Mouse (Mus musculus) liver, postnatal 0 days (tissue): ENCODE results near the gene Dnmt3l. TPM values are rescaled to one million over a fixed set of nuclear protein-coding genes. Genes with fewer than 3 reads are reported as not detected.

Experiments
- ATAC-seq: fragments of 200-750 bp; cut with Nextera tagmentation; 2 replicates; pipeline ENCODE4 v1.8.0; 2017; ENCODE audit warnings: mild to moderate bottlenecking, moderate library complexity
- DNase-seq: peaks from one replicate; pipeline ENCODE4 v3.0.0-alpha.2; 2016
- H3K27ac ChIP-seq: fragments of 300-500 bp; sonication (generic); 2 replicates; pipeline ENCODE4 v1.5.1; 2014; ENCODE audit warnings: antibody characterized with exemption, moderate library complexity, mild to moderate bottlenecking, low read depth
- H3K27me3 ChIP-seq: fragments of 300-500 bp; sonication (generic); 2 replicates; pipeline ENCODE4 v1.6.1; 2014; ENCODE audit warnings: low read length, control low read depth, mixed read lengths; ENCODE audit not compliant: insufficient read depth
- H3K36me3 ChIP-seq: fragments of 300-500 bp; sonication (generic); replicated peaks from 2 replicates; pipeline ENCODE4 v1.6.1; 2014; ENCODE audit warnings: mild to moderate bottlenecking, control low read depth, low read length, moderate library complexity, mixed read lengths; ENCODE audit not compliant: insufficient read depth
- H3K4me1 ChIP-seq: fragments of 300-500 bp; sonication (generic); 2 replicates; pipeline ENCODE4 v1.6.1; 2014; ENCODE audit warnings: antibody characterized with exemption, mild to moderate bottlenecking, control low read depth; ENCODE audit not compliant: insufficient read depth
- H3K4me2 ChIP-seq: fragments of 300-500 bp; sonication (generic); 2 replicates; pipeline ENCODE4 v1.6.1; 2014; ENCODE audit warnings: low read depth, mild to moderate bottlenecking, low read length, moderate library complexity, mixed read lengths
- H3K4me3 ChIP-seq: fragments of 300-500 bp; sonication (generic); 2 replicates; pipeline ENCODE4 v1.5.1; 2014; ENCODE audit warnings: low read depth, low read length
- H3K9ac ChIP-seq: fragments of 300-500 bp; sonication (generic); replicated peaks from 2 replicates; pipeline ENCODE4 v1.6.1; 2014; ENCODE audit warnings: mild to moderate bottlenecking, moderate library complexity
- H3K9me3 ChIP-seq: fragments of 300-500 bp; sonication (generic); 2 replicates; pipeline ENCODE4 v1.6.1; 2016; ENCODE audit warnings: mild to moderate bottlenecking, control low read depth, low read length, mixed read lengths
- CTCF ChIP-seq: sonication (generic); IDR thresholded peaks from 2 replicates; pipeline ENCODE4 v1.5.1; 2016; ENCODE audit warnings: antibody characterized with exemption, low read depth
- EP300 ChIP-seq: IDR thresholded peaks from 2 replicates; pipeline ENCODE4 v1.6.1; 2016; ENCODE audit warnings: antibody characterized with exemption, low read depth, mild to moderate bottlenecking
- WGBS: fragments of 180-500 bp; shearing (Covaris S2); extraction: QIAGEN DNeasy Blood & Tissue Kit; methylation state at CpG from one replicate; pipeline ENCODE4 v1.1.7; 2014; ENCODE audit not compliant: insufficient replicate concordance; 5-methylcytosine and 5-hydroxymethylcytosine counted together
- polyA plus RNA-seq: library from polyadenylated mRNA; unstranded; fragments of >200 nt; fragmentation: Nextera tagmentation; extraction: Ambion mirVana; gene quantifications from 2 replicates; pipeline ENCODE4 v1.2.1, GENCODE M21; 2015

Dnmt3l gene
- polyA plus RNA-seq, 1 experiment from 2014 or later = not detected

GRCm38 (mm10) chr10:78084073-78084472 lies 42.3 kb downstream of the Dnmt3l start:
- H3K4me3 ChIP-seq = no peak overlapping the region
- H3K4me2 ChIP-seq = no peak overlapping the region
- WGBS = 29% methylated on average over 1 of the region's 1 CpGs
- H3K27ac ChIP-seq = no peak overlapping the region
- 0 out of 2 replicates have a peak, but pooled peaks cover 2% of the 10 kb centered on the region for H3K4me1 ChIP-seq
- H3K27me3 ChIP-seq = no peaks in the 10 kb centered on the region
- DNase-seq = no peak
- no peaks in the 10 kb centered on the region for H3K36me3 ChIP-seq
- no peaks in the 10 kb centered on the region for H3K9me3 ChIP-seq
- ATAC-seq = no peak
- H3K9ac ChIP-seq = no peak overlapping the region
- no peak for TF ChIP-seq CTCF
- TF ChIP-seq EP300 = no peak

- 77% methylated on average over 6 of the region's 6 CpGs for WGBS
- H3K27ac ChIP-seq = no peak overlapping the region
- no peak for TF ChIP-seq EP300
- DNase-seq = no peak
- no peak overlapping the region for H3K9ac ChIP-seq
- H3K27me3 ChIP-seq = no peaks in the 10 kb centered on the region
- 0 out of 2 replicates have a peak, but pooled peaks cover 2% of the 10 kb centered on the region for H3K4me1 ChIP-seq
- no peak for ATAC-seq
- H3K36me3 ChIP-seq = no peaks in the 10 kb centered on the region
- no peak overlapping the region for H3K4me2 ChIP-seq
- no peak overlapping the region for H3K4me3 ChIP-seq
- H3K9me3 ChIP-seq = no peaks in the 10 kb centered on the region
Observed at GRCm38 (mm10) chr10:78085711-78086110, 44.0 kb downstream of the Dnmt3l start.

- Histone ChIP-seq H3K4me2 (no peak overlapping the region), H3K9ac (no peak overlapping the region), H3K27me3 (no peaks in the 10 kb centered on the region), H3K27ac (0 out of 2 replicates have a peak overlapping the region, but pooled peaks have one; percentile 24), H3K36me3 (no peaks in the 10 kb centered on the region), H3K4me3 (no peak overlapping the region), H3K4me1 (0 out of 2 replicates have a peak, but pooled peaks cover 2% of the 10 kb centered on the region), H3K9me3 (no peaks in the 10 kb centered on the region)
- TF ChIP-seq CTCF (no peak), EP300 (peak; percentile 27; the same call in 1 of the 2 replicates)
- WGBS = 32% methylated on average over 10 of the region's 10 CpGs
- ATAC-seq (peak; percentile 42), DNase-seq (no peak)
Observed at GRCm38 (mm10) chr10:78086444-78087061, 44.8 kb downstream of the Dnmt3l start.

- WGBS = 32% methylated on average over 6 of the region's 6 CpGs
- H3K4me3 ChIP-seq = no peak overlapping the region
- ATAC-seq (peak; percentile 67), DNase-seq (peak; percentile 46)
- H3K9ac ChIP-seq = no peak overlapping the region
- H3K36me3 ChIP-seq = no peaks in the 10 kb centered on the region
- no peaks in the 10 kb centered on the region for H3K9me3 ChIP-seq
- 0 out of 2 replicates have a peak overlapping the region, but pooled peaks have one; percentile 24 for H3K27ac ChIP-seq
- H3K4me2 ChIP-seq = no peak overlapping the region
- no peaks in the 10 kb centered on the region for H3K27me3 ChIP-seq
- 0 out of 2 replicates have a peak, but pooled peaks cover 2% of the 10 kb centered on the region for H3K4me1 ChIP-seq
- TF ChIP-seq EP300 = 0 out of 2 replicates have a peak, but pooled peaks have one; percentile 4
- TF ChIP-seq CTCF = no peak
Observed at GRCm38 (mm10) chr10:78087101-78087511, 45.4 kb downstream of the Dnmt3l start.

- no peak for DNase-seq
- Histone ChIP-seq H3K27me3 (no peaks in the 10 kb centered on the region), H3K9ac (no peak overlapping the region), H3K4me1 (0 out of 2 replicates have a peak, but pooled peaks cover 2% of the 10 kb centered on the region), H3K36me3 (no peaks in the 10 kb centered on the region), H3K9me3 (no peaks in the 10 kb centered on the region), H3K4me2 (no peak overlapping the region), H3K4me3 (no peak overlapping the region), H3K27ac (no peak overlapping the region)
- ATAC-seq = no peak
- WGBS = 42% methylated on average over 6 of the region's 6 CpGs
- no peak for TF ChIP-seq CTCF
- no peak for TF ChIP-seq EP300
Observed at GRCm38 (mm10) chr10:78090246-78090645, 48.5 kb downstream of the Dnmt3l start.

- Histone ChIP-seq H3K4me1 (0 out of 2 replicates have a peak, but pooled peaks cover 2% of the 10 kb centered on the region), H3K4me2 (no peak overlapping the region), H3K4me3 (no peak overlapping the region), H3K27ac (no peak overlapping the region), H3K36me3 (no peaks in the 10 kb centered on the region), H3K9ac (no peak overlapping the region), H3K27me3 (no peaks in the 10 kb centered on the region), H3K9me3 (no peaks in the 10 kb centered on the region)
- 60% methylated on average over 4 of the region's 4 CpGs for WGBS
- DNase-seq (no peak), ATAC-seq (no peak)
- TF ChIP-seq EP300 (no peak), CTCF (no peak)
Observed at GRCm38 (mm10) chr10:78090706-78091491, 49.2 kb downstream of the Dnmt3l start.
